Mouse (Mus musculus): ENCODE measurements at regions not wholly inside any gene's neighbourhood (a gene's known extent, or its start where the extent isn't known, plus 50 kb on each side); places are given as distances from the start of the nearest gene placed in this dataset.

- TF ChIP-seq CTCF (IDR thresholded peaks at IDR 0.05; ENCODE audit: low read depth) (no peak), EP300 (optimal IDR thresholded peaks at IDR 0.05) (no peak)
Measured at GRCm38 (mm10) chr2:12709924-12710240, 214.0 kb upstream of the Pter start.
